Mouse (Mus musculus): ENCODE data around the gene Pdcd4.

GRCm38 (mm10) chr19:53889555-53889954 lies 2.5 kb upstream of the Pdcd4 start:
- no peak for TF ChIP-seq POLR2A (IDR thresholded peaks at IDR 0.05; ENCODE audit: borderline replicate concordance, extremely low read depth, insufficient read depth, insufficient read length, poor library complexity, severe bottlenecking)
- TF ChIP-seq CTCF (IDR thresholded peaks at IDR 0.05; ENCODE audit: borderline replicate concordance, extremely low read depth, insufficient read depth, insufficient read length): no peak

Measured in brain, embryonic 14.5 days (tissue).